Mouse (Mus musculus): ENCODE measurements at regions not wholly inside any gene's neighbourhood (a gene's known extent, or its start where the extent isn't known, plus 50 kb on each side); places are given as distances from the start of the nearest gene placed in this dataset.

DNA sequence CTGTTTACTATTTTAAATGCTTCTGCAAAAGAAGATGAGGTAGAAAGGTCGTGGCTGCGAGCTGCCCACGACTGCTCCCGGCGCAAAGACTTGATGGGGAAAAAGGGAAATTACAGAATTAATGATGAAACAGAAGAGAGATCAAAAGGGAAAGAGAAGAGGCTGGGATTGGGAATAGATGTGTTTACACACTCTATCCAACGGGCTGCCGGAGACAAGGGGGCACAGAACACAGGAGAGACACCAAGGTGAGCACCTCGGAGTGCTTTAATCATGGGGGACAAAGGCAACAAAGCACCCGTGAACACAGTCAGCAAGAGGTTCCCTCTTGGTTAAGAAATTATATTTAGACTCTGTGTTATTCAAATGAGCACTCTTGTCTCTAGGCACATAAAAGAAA, 326.1 kb upstream of the Noct start:
- TF ChIP-seq POLR2A (IDR thresholded peaks at IDR 0.05; ENCODE audit: control insufficient read depth, extremely low read depth, insufficient read depth, low read length, poor library complexity) (no peak), CTCF (IDR thresholded peaks at IDR 0.05; ENCODE audit: borderline replicate concordance, control insufficient read depth, extremely low read depth, insufficient read depth, low read length, poor library complexity) (no peak)
- Histone ChIP-seq H3K36me3 (ENCODE audit: control insufficient read depth, insufficient read depth, low read length) (no peaks in the 10 kb centered on the region), H3K27me3 (ENCODE audit: control insufficient read depth, insufficient read depth, low read length) (no peaks in the 10 kb centered on the region), H3K27ac (ENCODE audit: control insufficient read depth, insufficient read depth, low read length) (no peak overlapping the region), H3K4me3 (ENCODE audit: control insufficient read depth, insufficient read depth, low read length) (no peak overlapping the region), H3K4me1 (replicated peaks; ENCODE audit: control insufficient read depth, insufficient read depth, low read length) (peaks cover 9% of the 10 kb centered on the region)
- 89% methylated on average over 9 of the region's 9 CpGs for WGBS
- DNase-seq = no peak

DNA sequence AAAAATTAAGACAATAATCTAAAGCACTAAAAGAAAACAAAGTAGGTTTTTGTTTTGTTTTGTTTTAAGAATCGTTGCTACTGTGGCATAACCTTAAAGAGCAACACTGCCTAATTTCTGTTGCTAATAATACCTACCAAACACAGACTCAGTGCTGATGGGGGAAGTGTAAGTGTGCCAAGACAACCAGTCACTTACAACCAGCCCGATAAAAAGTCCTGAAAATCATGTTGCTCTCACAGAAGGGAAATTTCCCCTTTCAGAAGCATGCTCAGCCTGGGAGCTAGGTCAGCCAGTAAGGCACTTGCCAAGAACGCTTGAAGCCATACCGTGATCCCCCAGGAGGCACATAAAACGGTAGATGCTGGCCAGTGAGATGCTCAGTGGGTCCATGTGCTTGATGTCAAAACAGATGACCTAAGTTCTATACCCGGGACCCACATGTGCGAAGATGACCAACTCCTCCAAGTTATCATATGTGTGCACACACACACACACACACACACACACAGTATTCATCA, 324.4 kb upstream of the Noct start:
- H3K4me1 ChIP-seq (replicated peaks; ENCODE audit: control insufficient read depth, insufficient read depth, low read length) = peaks cover 19% of the 10 kb centered on the region
- no peak for TF ChIP-seq POLR2A (IDR thresholded peaks at IDR 0.05; ENCODE audit: control insufficient read depth, extremely low read depth, insufficient read depth, low read length, poor library complexity)
- no peak overlapping the region for H3K27ac ChIP-seq (ENCODE audit: control insufficient read depth, insufficient read depth, low read length)
- H3K27me3 ChIP-seq (ENCODE audit: control insufficient read depth, insufficient read depth, low read length) = no peaks in the 10 kb centered on the region
- no peaks in the 10 kb centered on the region for H3K36me3 ChIP-seq (ENCODE audit: control insufficient read depth, insufficient read depth, low read length)
- 87% methylated on average over 7 of the region's 7 CpGs for WGBS
- H3K4me3 ChIP-seq (ENCODE audit: control insufficient read depth, insufficient read depth, low read length) = no peak overlapping the region
- DNase-seq = no peak

DNA sequence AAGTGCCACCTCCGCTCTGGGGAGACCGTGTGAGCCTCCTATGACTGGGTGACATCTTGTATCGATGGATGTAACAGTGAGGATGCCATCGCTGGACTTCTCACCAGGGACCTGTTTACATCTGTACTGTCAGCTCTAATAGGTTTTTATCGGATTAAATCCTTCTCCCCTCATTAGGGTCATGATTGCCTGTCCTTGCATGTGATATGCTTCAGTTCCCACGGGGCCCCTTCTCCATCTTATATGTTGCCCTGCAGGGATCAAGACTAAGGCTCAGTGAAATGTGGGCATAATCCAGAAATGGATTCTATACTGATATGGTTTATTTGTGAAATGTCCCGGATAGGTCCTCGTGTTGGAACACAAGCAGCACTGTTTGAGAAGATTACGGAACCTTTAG, 323.7 kb upstream of the Noct start:
- WGBS = 94% methylated on average over 9 of the region's 9 CpGs
- no peak overlapping the region for H3K4me3 ChIP-seq (ENCODE audit: control insufficient read depth, insufficient read depth, low read length)
- TF ChIP-seq POLR2A (IDR thresholded peaks at IDR 0.05; ENCODE audit: control insufficient read depth, extremely low read depth, insufficient read depth, low read length, poor library complexity) (no peak), CTCF (IDR thresholded peaks at IDR 0.05; ENCODE audit: borderline replicate concordance, control insufficient read depth, extremely low read depth, insufficient read depth, low read length, poor library complexity) (no peak)
- no peaks in the 10 kb centered on the region for H3K36me3 ChIP-seq (ENCODE audit: control insufficient read depth, insufficient read depth, low read length)
- H3K27ac ChIP-seq (ENCODE audit: control insufficient read depth, insufficient read depth, low read length) = no peak overlapping the region
- H3K4me1 ChIP-seq (replicated peaks; ENCODE audit: control insufficient read depth, insufficient read depth, low read length) = peaks cover 26% of the 10 kb centered on the region
- no peak for DNase-seq
- H3K27me3 ChIP-seq (ENCODE audit: control insufficient read depth, insufficient read depth, low read length) = no peaks in the 10 kb centered on the region

DNA sequence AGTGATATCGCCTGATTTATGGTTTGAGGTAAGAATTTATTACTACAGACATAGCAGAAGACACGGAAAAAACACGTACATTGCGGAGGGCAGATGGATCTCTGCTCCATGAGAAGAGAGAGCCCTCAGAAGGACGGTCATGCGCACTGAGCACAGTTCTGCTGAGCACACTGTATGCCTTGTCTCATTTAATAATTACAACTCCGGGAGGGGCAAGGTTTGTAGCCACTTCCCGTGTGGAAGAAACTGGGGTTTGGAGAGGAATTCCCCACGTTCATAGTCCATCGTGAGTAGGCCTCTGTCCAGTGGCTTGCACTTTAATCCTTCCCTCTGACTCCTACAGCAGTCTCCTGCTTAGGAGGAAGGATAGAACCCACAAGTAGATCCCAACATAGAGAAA, 322.9 kb upstream of the Noct start:
- H3K27me3 ChIP-seq (ENCODE audit: control insufficient read depth, insufficient read depth, low read length) = no peaks in the 10 kb centered on the region
- no peak overlapping the region for H3K4me3 ChIP-seq (ENCODE audit: control insufficient read depth, insufficient read depth, low read length)
- H3K4me1 ChIP-seq (replicated peaks; ENCODE audit: control insufficient read depth, insufficient read depth, low read length) = peaks cover 27% of the 10 kb centered on the region
- no peak overlapping the region for H3K27ac ChIP-seq (ENCODE audit: control insufficient read depth, insufficient read depth, low read length)
- TF ChIP-seq POLR2A (IDR thresholded peaks at IDR 0.05; ENCODE audit: control insufficient read depth, extremely low read depth, insufficient read depth, low read length, poor library complexity) = no peak
- no peak for TF ChIP-seq CTCF (IDR thresholded peaks at IDR 0.05; ENCODE audit: borderline replicate concordance, control insufficient read depth, extremely low read depth, insufficient read depth, low read length, poor library complexity)
- WGBS = 98% methylated on average over 10 of the region's 10 CpGs
- no peak for DNase-seq
- no peaks in the 10 kb centered on the region for H3K36me3 ChIP-seq (ENCODE audit: control insufficient read depth, insufficient read depth, low read length)

DNA sequence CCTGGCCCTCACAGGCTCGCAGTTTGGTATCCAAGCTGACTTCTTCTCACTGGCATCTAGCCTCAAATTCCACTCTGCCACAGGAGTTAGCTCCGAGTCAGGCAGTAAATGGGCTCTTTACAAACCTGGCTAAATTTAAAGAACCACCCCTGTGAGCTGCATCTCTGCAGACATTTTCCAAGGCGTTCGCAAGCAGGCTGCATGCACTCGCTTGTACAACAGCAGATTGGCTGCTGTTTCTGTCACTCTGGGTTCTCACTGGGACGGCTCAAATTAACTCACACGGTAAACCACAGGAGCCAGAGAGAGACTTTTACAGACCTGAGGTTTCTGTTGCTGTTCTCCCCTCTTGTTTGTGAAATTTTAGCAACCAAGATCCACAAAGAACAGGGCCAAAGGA, 321.3 kb upstream of the Noct start:
- no peak for TF ChIP-seq POLR2A (IDR thresholded peaks at IDR 0.05; ENCODE audit: control insufficient read depth, extremely low read depth, insufficient read depth, low read length, poor library complexity)
- TF ChIP-seq CTCF (IDR thresholded peaks at IDR 0.05; ENCODE audit: borderline replicate concordance, control insufficient read depth, extremely low read depth, insufficient read depth, low read length, poor library complexity) = no peak
- peak; percentile 70 for DNase-seq
- Histone ChIP-seq H3K27me3 (ENCODE audit: control insufficient read depth, insufficient read depth, low read length) (no peaks in the 10 kb centered on the region), H3K27ac (ENCODE audit: control insufficient read depth, insufficient read depth, low read length) (peak overlapping the region; percentile 84), H3K4me3 (ENCODE audit: control insufficient read depth, insufficient read depth, low read length) (no peak overlapping the region), H3K36me3 (ENCODE audit: control insufficient read depth, insufficient read depth, low read length) (no peaks in the 10 kb centered on the region), H3K4me1 (replicated peaks; ENCODE audit: control insufficient read depth, insufficient read depth, low read length) (peaks cover 29% of the 10 kb centered on the region)
- WGBS = 30% methylated on average over 7 of the region's 7 CpGs

DNA sequence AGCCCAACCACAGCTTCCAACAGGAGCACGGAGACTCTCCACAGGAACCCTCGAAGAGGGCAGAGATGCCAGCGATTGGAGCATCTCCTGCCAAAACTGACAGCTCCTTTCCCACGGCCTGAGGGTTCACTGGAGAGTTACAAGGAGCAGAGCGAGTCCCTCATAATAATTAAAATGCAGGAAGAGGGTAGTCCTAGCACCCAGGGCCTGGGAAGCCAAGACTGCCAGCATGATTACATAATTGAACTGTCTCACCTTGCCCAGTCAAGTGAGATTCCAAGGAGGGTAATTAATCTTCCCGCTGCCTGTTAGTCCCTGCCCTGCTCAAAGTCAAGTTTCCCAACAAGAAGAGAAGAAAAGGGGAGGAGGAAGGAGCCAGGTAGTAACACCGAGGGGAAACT, 319.5 kb upstream of the Noct start:
- H3K4me1 ChIP-seq (replicated peaks; ENCODE audit: control insufficient read depth, insufficient read depth, low read length) = peaks cover 29% of the 10 kb centered on the region
- no peak for DNase-seq
- TF ChIP-seq POLR2A (IDR thresholded peaks at IDR 0.05; ENCODE audit: control insufficient read depth, extremely low read depth, insufficient read depth, low read length, poor library complexity) (no peak), CTCF (IDR thresholded peaks at IDR 0.05; ENCODE audit: borderline replicate concordance, control insufficient read depth, extremely low read depth, insufficient read depth, low read length, poor library complexity) (no peak)
- H3K4me3 ChIP-seq (ENCODE audit: control insufficient read depth, insufficient read depth, low read length) = no peak overlapping the region
- WGBS = 79% methylated on average over 7 of the region's 7 CpGs
- H3K36me3 ChIP-seq (ENCODE audit: control insufficient read depth, insufficient read depth, low read length) = no peaks in the 10 kb centered on the region
- H3K27ac ChIP-seq (ENCODE audit: control insufficient read depth, insufficient read depth, low read length) = peak overlapping the region; percentile 86
- no peaks in the 10 kb centered on the region for H3K27me3 ChIP-seq (ENCODE audit: control insufficient read depth, insufficient read depth, low read length)

DNA sequence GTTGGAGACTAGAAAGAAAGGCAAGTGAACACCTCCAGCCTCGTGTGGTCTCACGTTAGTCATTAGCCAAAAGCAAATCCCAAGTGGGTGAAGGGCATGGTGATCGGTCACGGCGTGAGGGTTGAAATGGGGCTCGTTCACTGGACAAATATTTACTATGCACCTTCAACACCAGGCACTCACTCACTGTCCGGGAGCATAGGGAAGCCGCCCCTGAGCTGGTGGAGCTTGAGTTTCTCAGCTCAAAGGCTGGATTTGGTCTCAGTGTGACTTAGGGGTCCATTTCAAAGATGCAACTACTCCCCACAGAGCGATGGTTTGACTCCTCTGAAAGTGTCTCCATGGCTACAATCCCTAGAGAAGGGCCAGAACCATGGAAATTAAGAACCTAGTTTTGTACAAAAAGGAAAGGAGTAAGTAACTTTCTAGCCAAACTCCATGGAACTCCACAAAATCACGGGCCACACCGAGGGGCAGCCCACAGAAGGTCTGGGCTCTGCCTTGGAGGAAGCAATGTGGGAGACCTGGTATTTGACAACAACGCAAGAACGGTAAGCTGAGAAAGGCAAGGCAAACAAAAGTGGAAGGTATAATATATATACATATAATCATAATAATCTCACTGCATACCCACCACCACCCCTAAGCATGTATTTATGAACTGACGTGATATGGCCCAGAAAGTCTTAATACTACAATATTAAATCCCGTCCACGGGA, 318.8 kb upstream of the Noct start:
- H3K27me3 ChIP-seq (ENCODE audit: control insufficient read depth, insufficient read depth, low read length) = no peaks in the 10 kb centered on the region
- WGBS = 53% methylated on average over 16 of the region's 16 CpGs
- TF ChIP-seq POLR2A (IDR thresholded peaks at IDR 0.05; ENCODE audit: control insufficient read depth, extremely low read depth, insufficient read depth, low read length, poor library complexity) = no peak
- TF ChIP-seq CTCF (IDR thresholded peaks at IDR 0.05; ENCODE audit: borderline replicate concordance, control insufficient read depth, extremely low read depth, insufficient read depth, low read length, poor library complexity) = no peak
- no peaks in the 10 kb centered on the region for H3K36me3 ChIP-seq (ENCODE audit: control insufficient read depth, insufficient read depth, low read length)
- H3K4me3 ChIP-seq (ENCODE audit: control insufficient read depth, insufficient read depth, low read length) = no peak overlapping the region
- peaks cover 29% of the 10 kb centered on the region for H3K4me1 ChIP-seq (replicated peaks; ENCODE audit: control insufficient read depth, insufficient read depth, low read length)
- peak overlapping the region; percentile 86 for H3K27ac ChIP-seq (ENCODE audit: control insufficient read depth, insufficient read depth, low read length)
- peak; percentile 29 for DNase-seq

All from thymus, adult 2 months (tissue).